Mouse (Mus musculus): ENCODE measurements around the gene Ttc24.

DNA sequence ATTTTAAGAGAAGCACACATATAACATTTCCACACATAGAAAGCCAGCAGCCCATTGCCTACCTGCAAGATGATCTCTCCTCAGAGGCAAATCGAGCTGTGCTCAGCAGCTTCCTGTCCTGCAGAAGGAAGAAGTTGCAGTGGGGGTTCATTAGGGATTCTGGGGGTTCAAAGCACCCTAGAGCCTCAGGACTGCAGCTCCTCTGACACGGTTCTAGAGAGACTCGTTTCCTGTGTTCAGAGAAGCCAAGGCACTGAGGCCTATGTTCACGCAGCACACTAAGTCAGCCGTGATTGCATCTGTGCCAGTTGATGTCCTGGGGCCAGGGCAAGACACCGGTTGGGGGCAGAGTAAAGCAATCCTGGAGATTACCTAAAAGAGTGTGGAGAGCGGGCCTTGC lies 51.3 kb downstream of the Ttc24 start:
- TF ChIP-seq POLR2A (IDR thresholded peaks at IDR 0.05; ENCODE audit: low read depth, low read length) (no peak), USF1 (IDR thresholded peaks at IDR 0.05; ENCODE audit: low read depth, low read length) (no peak), POLR2AphosphoS2 (IDR thresholded peaks at IDR 0.05; ENCODE audit: low read depth, low read length) (no peak)

Measured in CH12.LX (cell line).